Mouse (Mus musculus) natural killer cell, adult 2 months (primary cell): Measurements from ENCODE around the gene Tfrc.
A peak's percentile ranks its signal among the peaks of the same experiment; 100 is the strongest.

Experiments used
- DNase-seq, 2 experiments: peaks; one replicate each; pipeline ENCODE4 v3.0.0; 2022; ENCODE audit warnings: low spot score in 2 of 2

Gene Tfrc

GRCm38 (mm10) chr16:32608712-32609400 is at the start of gene Tfrc:
Gene Tfrc, plus strand, starts transcription at chr16:32608920.
- DNase-seq, result peak; percentile 94 to 96

- no peak for DNase-seq
Measured at GRCm38 (mm10) chr16:32559493-32559892, 49.2 kb upstream of the Tfrc start.

GRCm38 (mm10) chr16:32563056-32563793 is 45.5 kb upstream of the Tfrc start:
- no peak for DNase-seq

GRCm38 (mm10) chr16:32567282-32567681 is 41.4 kb upstream of the Tfrc start:
- DNase-seq, result no peak

GRCm38 (mm10) chr16:32568401-32568800 is 40.3 kb upstream of the Tfrc start:
- DNase-seq, result no peak

- DNase-seq, result no peak
Measured at GRCm38 (mm10) chr16:32570042-32570441, 38.7 kb upstream of the Tfrc start.

GRCm38 (mm10) chr16:32572528-32572927 is 36.2 kb upstream of the Tfrc start:
- DNase-seq, result no peak

- DNase-seq, result no peak
Measured at GRCm38 (mm10) chr16:32586482-32586881, 22.2 kb upstream of the Tfrc start.

- no peak for DNase-seq
Measured at GRCm38 (mm10) chr16:32588568-32588967, 20.2 kb upstream of the Tfrc start.

- no peak for DNase-seq
Measured at GRCm38 (mm10) chr16:32591521-32591920, 17.2 kb upstream of the Tfrc start.

- DNase-seq, result no peak
Measured at GRCm38 (mm10) chr16:32593283-32593805, 15.4 kb upstream of the Tfrc start.

GRCm38 (mm10) chr16:32593916-32594315 is 14.8 kb upstream of the Tfrc start:
- DNase-seq, result peak in 1 of 2 experiments; percentile 11

- no peak for DNase-seq
Measured at GRCm38 (mm10) chr16:32594701-32595100, 14.0 kb upstream of the Tfrc start.

- no peak for DNase-seq
Measured at GRCm38 (mm10) chr16:32595142-32595855, 13.4 kb upstream of the Tfrc start.

- DNase-seq, result no peak
Measured at GRCm38 (mm10) chr16:32597909-32598381, 10.8 kb upstream of the Tfrc start.

GRCm38 (mm10) chr16:32599151-32599550 is 9.6 kb upstream of the Tfrc start:
- DNase-seq, result no peak

- DNase-seq, result no peak
Measured at GRCm38 (mm10) chr16:32602193-32602685, 6.5 kb upstream of the Tfrc start.

GRCm38 (mm10) chr16:32607562-32608343 is 967 bp upstream of the Tfrc start:
- no peak for DNase-seq

- no peak for DNase-seq
Measured at GRCm38 (mm10) chr16:32608344-32608711, 392 bp upstream of the Tfrc start.

GRCm38 (mm10) chr16:32609401-32609779 is 670 bp downstream of the Tfrc start:
- no peak for DNase-seq
